Mouse (Mus musculus) kidney, postnatal 14 days (tissue): ENCODE results near the gene Rplp2.
A peak's percentile ranks its signal among the peaks of the same experiment; 100 is the strongest.

ENCODE experiments used
- DNase-seq: peaks from one replicate; pipeline ENCODE4 v3.0.0; 2022; ENCODE audit warnings: mixed read lengths

Rplp2 gene

DNA sequence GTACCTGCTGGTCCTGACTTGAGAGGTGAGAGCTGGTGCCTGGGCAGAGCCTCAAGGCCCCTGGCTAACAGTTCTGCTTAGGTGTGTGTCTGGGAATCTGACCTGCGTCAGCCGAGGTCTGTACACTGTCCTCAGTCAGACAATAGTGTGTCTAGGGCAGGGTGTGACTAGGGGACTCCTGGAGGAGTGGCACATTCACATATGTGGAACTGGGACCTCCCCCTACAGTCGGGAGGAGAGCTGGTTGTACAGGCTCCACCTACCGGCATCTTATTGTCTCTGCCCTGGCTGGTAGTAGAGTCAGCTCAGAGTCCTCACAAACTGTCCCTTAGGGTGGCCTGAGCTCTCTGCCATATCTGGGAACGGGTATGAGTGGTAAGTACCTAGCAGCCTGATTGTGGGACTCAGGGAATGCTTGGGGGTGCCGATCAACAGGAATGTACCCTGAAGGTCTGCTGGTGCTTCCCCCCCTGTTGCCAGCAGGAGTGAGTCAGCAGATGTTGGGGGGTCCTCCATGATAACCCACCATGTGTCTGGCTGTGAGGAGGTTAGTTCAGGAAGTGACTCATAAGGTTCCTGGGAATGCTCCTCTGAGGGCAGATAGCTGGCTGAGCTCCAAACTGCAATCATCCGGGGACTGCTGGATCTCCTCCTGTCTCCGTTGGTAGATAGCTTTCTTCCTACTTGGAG, 21.5 kb downstream of the Rplp2 start:
- DNase-seq, result peak; percentile 82

DNA sequence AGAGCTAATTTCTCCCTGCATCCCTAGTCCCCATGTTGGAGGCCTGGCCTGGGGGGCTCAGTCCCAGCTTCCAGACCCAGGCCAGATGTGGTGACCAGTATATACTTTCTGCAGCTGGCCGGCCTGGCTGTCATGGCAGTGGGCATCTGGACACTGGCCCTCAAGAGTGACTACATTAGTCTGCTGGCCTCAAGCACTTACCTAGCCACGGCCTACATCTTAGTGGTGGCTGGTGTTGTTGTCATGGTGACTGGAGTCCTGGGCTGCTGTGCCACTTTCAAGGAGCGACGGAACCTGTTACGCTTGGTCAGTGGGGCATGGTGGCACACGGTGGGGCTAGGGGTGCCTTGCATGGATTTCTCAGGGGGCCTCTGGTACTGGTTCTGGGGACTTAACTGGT, 22.2 kb downstream of the Rplp2 start:
- DNase-seq, result no peak

DNA sequence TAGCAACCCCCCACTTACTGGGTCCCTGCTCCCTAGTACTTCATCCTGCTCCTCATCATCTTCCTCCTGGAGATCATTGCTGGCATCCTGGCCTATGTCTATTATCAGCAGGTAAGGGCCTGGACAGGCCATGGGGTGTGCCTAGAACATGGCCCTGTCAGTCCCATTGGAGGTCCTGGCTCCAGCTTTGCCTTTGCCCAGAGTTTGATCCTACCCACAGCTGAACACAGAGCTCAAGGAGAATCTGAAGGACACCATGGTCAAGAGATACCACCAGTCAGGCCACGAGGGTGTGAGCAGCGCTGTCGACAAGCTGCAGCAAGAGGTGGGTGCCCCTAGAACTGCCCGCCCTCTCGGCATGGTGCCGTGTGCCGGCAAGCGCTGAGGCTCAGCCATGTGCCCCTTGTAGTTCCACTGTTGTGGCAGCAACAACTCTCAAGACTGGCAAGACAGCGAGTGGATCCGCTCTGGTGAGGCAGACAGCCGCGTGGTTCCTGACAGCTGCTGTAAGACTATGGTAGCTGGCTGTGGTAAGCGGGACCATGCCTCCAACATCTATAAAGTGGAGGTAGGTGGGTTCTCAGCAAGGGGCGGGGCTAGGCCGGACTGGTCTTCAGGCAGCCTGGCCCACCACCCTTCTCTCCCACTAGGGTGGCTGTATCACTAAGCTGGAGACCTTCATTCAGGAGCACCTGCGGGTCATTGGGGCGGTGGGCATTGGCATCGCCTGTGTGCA, 22.9 kb downstream of the Rplp2 start:
- DNase-seq, result no peak

DNA sequence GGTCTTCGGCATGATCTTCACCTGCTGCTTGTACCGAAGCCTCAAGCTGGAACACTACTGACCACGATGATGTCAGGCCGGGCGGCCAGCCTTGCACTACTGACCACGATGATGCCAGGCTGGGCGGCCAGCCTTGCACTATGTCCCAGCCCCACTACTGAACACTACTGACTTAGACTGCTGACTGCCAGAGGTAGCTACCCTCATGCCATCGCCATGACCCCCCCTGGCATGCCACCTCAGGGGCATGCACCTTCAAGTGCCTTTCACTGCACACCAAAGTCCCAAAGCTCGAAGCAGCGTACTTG, 23.4 kb downstream of the Rplp2 start:
- no peak for DNase-seq

DNA sequence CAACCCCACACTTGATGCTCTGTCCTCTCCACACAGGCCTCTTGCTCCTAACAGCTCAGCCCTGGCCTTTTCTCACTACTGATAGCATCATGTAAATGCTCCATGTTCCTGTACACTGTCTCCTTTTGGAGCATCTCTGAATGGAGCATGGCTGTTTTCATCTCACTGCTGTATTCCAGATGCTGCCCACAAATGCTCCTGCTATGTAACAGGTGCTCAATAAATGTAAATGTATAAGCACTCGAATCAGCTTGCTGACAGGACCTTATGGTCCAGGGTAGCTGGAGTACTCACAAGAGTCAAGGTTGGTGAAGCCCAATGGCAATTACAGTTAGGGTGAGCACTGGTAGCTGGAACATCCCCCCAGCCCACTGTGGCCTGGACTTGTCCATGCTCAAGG, 24.1 kb downstream of the Rplp2 start:
- no peak for DNase-seq

DNA sequence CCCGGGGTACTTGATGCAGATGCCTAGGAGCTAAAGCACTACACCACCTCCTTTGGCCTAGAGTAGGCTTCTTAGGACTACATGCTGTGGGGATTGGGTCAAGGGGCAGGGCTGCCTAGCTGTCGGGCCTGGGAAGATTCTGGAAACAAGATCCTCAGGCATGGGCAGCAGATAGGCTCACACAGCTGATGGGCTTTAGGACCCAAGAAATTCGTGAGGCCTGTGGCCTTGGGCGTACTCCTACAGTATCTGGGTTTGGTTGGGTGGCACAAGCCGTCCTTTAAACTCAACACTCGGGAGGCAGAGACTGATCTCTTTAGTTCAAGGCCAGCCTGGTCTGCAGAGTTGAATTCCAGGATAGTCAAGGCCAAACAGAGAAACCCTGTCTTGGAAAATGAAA, 25.1 kb downstream of the Rplp2 start:
- no peak for DNase-seq

DNA sequence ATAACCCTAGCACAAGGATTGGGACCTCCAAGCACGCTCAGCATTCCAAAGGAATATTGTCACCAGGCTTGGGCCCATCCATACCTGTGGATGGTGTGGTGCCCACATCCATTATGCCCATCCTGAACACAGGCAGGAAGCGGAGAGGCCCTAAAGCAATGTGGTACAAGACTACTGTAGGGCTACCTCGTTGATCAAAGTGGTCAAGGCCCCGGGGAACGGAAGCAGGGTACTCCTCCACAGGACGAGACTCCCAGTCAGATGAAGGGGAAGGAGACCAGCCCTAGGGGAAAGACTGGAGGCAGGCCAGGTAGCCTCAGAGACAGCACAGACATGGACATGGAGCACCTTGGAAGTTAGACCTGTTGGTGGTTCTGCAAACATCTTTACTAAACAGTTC, 25.6 kb downstream of the Rplp2 start:
- no peak for DNase-seq

DNA sequence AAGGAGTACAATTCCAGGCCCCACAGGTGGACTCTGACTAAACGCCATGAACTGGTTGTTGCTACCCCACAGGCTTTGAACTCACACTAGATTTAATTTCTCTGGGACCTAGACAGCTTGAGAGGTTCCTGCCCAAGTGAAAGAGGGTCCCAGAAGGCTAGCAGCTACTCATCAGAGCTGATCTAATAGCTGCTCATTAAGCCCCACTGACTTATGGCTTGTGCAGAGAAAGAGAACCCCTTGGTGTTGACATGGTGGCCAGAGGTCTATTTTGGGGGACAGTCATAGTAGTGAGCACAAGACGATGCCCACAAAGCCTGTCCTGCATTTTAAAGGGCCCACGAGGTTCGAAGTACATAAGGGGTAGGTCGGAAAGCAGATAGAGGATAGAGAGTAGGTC, 27.0 kb downstream of the Rplp2 start:
- no peak for DNase-seq

DNA sequence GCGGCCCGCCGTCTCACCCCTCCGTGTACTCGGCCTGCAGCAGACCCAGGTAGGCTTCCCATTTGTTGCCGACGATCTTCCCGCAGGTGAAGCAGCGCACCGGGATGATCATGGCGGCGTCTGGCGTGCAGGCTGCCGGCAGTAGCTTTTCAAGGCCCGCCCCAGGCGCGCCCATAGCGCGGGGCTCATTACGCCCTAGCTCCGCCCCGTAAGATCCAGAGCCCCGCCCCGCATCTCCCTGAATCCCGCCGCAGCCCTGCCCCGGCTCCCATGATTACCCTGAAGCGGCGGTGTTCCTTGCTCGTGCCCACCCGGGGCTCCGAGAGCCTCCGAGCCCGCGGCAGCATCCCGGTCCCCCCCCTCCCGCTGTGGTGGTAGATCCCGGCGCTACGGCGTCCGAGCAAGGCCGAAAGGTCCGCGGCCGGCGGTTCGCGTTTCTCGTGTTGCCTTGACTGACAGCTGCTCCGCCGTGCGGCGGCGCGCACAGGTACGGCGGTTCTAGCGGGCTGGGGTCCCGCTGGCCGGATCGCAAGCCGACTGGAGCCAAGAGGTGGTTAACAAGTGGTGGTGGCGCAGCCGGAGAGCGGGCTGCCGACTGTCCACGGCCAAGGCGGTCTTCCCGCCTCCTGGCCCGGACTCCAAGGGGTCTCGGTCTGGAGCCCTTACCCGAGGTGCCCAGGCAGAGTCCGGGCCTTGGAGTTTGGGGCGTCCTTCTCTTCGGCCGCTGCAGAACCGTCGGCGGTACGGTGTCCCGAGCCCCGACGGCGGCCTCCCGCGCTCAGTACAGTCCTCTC, 28.0 kb downstream of the Rplp2 start, which contains the start of the genes Polr2l and Tspan4:
Polr2l (minus strand) TSS at position 122 of the 794 bp plus-strand sequence.
Tspan4 (plus strand) TSS at position 230 of the 794 bp plus-strand sequence.
- DNase-seq, result peak; percentile 91

DNA sequence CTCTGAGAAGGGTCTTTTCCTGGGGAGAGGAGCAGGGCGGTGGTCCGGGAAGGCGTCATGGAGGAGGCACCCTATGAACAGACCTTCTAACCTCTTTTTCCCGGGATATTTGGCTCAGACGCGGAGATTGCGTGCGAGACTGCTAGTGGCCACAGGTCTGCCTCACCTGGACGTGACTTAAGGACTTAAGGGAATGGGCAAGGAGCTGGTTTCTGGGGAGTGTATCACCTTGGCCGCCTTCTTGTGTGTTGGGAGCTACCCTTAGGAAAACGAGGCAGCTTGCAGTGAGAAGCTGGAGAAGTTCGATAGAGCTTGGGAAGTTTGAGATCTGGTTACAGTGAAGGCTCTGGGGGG, 28.6 kb downstream of the Rplp2 start:
- DNase-seq, result no peak

DNA sequence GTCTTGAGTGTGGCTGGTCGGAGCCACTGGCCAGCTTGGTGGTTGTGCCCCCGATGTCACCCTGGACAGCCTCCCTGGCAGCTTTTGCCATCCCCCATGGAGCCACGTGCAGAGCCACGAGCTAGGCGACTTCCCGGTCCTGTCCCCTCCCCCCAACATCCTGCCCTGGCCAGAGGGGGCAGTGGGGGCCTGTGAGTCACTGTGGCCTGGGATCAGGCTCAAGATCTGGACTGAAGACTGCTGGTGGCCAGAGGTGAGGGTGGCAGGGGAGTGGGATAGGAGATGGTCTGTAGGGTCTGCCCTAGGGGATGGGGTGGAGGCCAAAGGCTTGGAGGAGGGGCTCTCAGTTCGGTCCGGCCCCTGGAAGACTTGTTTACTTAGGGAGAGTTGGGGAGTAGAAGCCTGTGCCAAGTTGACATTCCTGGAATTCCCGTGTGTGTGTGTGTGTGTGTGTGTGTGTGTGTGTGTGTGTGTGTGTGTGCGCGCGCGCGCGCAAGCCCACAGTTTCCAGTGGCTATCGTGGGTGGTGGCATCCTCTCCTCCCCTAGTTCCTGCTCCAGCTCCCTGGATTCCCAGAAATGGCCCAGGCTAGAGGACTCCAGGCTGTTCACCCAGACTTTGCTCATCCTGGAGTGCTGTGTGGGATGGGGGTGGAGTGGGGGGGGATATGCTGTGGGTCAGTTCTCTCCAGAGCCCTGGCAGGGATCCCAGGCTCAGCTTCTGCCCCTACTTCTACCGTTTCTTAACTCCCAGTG, 29.2 kb downstream of the Rplp2 start:
- peak; percentile 94 for DNase-seq

DNA sequence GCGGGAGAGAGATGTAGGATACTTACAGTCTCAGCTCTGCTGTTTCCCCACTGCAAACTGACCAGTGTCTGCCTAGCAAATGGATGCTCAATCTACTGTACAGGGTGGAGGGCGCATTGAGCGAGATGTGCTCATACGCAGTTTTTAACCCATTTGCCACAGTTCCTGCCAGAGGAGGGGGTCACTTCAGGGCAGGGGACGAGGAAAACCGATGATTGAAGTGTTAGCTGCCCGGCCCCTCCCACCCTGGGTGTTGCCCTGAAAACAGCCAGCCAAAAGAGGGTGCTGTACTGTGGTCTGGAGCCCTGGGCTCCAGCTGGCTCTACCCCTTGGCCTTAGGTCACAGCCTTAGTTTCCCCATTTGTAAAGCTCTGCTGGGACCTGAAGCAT, 29.8 kb downstream of the Rplp2 start:
- DNase-seq, result no peak

DNA sequence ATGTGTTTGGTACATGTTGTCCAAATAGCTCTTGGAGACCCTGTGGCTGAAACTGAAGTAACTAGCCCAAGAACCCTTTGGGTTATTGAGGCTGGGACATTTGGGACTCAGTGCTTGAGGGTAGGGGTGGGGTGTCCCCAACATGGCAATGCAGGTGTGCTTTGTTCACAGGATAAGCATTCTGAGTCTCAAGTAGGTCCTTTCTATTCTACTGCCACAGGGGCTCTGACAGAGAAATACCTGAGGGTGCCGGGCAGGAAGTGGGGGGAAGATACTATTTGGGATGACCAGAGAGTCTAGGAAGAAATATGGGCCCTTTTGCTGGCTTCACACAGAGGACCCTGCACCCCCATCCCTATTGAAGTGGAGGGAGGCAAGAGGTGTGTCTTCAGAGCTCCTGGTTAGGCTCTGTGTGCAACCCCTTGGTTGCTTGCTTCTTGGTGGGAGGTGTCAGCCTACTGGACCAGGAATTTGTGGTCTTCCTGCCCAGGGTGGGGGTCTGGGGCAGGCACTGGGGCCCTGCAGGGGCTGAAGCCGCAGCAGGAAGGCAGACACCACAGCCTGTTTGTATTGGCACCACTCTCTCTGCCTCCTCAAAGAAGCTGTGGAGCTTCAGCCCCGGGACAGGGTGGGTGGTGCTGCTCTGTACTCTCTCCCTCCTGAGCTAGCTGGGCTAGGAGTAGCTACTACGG, 30.6 kb downstream of the Rplp2 start:
- no peak for DNase-seq

DNA sequence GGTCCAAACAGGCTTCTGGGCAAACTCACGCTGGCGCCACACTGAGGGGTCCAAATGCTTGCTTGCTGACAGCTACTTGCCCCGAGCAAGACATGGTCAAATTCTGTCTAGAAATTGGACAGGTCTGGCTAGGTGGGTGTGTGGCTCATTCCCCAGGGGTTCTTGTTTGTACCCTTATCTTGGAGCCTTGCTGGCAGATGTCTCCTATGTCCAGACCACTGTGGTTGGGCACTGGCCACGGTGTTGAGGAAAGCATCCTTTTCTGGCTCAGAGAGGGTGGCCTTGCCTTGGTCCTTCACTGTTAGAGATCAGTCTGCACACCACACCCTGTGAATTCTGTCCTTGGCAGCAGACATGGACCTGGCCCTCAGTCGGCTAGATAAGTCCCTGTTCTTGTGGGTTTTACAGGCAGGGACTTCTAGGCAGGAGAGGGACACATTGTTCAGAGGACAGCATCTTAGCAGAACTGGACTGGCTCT, 31.1 kb downstream of the Rplp2 start:
- DNase-seq, result no peak

DNA sequence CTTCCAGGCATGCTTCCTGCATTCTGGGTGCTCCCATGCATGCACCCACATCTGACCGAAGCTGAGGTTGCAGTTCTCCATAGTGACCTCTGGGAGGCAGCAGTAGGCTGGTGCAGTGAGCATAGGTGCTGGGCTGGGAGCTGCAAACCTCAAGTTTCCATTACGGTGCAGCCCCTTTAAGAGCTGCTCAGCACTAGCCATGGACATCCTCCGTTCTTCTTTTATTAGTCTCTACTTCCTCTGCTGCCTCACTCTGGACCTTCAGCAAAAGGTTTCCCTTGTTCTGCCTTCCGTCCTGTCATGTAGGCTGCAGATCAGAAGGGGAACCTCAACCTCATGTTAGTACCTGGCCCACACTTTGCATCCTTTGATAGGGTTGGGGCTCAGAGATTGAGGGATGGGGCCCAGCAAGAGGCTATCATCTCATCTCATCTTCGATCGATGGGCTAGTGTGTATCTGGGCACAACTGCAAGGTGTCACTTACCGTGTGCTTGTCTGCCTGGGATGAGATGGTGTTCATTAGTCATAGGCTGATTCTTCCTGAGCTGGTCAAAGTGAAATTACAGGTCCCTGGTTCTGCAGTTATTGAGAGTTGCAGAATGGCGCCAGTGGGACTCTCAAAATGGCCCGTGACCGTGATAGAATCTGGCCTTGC, 33.8 kb downstream of the Rplp2 start:
- peak; percentile 83 for DNase-seq

DNA sequence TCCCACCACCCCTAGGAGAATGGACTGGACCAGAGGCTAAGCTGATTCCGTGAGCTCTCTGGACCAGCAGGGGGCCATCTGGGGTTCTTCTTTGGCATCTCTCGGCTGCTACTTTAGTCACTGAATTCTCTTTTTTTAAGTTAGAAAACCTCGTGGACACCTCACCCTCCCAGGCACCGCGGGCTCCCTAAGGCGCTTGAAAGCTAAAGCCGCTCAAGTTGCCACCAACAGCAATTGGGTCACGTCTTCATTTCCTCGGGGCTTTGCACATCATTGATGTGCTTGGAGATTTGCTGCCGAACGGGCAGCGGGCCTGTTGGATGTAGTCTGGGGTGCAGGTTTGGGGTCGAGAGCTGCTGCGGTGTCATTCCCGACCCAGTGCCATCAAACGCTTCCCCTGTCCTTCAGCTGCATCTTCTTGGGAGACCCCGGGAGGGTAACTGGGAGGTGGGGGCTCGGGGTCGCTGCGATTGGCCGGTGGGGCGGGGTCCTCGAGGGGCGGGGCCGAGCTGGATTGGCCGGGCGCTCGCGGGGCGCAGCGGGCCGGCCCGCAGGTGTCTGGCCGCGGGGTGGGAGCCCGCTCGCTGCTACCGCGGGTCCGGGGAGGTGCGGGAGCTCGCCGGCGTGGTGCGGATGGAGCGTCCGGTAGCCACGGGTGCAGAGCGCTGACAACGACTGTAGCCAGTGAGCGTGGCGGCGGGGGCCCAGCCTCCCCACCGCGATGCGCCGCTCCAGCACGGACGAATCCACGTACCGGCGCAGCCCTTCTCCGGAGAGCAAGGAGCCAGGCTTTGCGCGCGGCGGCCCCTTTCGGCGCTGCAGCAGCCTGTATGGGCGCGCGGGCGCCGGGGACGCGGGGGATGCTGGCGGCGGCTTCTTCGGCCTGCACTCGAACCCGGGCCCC, 34.6 kb downstream of the Rplp2 start:
- DNase-seq, result no peak

DNA sequence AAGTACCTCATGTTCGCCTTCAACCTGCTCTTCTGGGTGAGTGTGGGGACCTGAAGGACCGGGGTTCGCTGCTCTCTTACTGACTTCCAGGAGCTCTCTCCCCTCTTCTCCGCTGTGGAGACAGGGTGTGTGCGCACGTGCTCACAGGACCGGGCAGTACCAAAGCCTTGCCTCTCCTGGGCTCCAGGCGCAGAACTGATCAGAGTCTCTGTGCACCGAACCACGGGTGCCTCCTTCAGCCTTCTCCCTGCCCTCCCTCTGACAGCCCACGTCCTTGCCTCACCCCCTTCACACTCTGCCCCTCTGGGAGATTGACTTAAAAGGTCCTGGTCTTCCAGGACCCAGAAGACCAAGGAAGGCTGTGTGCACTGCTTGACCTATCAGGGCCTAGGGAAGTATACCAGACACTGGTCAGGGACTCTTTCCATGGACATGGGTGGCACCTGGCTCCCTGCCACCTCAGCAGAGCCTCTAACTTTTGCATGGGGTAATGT, 35.4 kb downstream of the Rplp2 start:
- no peak for DNase-seq

DNA sequence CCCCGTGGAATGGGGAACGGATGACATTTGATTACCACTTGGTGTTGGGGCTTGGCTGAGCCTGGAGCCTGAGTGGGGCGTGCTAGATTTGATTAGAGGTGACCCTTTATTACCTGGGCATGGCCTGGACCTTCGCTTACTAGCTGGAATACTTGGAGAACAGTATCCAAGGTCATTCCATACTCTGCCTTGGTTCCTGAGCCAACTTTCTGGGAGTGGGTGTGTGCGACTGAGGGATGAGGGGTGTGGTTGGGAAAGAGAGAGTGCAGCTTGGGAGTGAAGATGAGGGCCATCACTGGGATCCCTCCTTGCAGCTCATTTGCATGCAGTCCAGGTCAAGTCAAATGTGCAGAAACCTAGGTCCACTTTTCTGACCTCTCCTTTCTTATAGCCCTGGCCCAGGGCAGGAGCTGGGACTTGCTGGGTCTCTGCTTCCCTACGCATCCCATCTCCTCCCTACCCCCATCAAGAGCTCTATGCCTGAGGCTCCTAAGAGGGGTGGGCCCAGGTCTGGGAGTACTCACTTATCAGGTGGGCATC, 36.0 kb downstream of the Rplp2 start:
- DNase-seq, result no peak

DNA sequence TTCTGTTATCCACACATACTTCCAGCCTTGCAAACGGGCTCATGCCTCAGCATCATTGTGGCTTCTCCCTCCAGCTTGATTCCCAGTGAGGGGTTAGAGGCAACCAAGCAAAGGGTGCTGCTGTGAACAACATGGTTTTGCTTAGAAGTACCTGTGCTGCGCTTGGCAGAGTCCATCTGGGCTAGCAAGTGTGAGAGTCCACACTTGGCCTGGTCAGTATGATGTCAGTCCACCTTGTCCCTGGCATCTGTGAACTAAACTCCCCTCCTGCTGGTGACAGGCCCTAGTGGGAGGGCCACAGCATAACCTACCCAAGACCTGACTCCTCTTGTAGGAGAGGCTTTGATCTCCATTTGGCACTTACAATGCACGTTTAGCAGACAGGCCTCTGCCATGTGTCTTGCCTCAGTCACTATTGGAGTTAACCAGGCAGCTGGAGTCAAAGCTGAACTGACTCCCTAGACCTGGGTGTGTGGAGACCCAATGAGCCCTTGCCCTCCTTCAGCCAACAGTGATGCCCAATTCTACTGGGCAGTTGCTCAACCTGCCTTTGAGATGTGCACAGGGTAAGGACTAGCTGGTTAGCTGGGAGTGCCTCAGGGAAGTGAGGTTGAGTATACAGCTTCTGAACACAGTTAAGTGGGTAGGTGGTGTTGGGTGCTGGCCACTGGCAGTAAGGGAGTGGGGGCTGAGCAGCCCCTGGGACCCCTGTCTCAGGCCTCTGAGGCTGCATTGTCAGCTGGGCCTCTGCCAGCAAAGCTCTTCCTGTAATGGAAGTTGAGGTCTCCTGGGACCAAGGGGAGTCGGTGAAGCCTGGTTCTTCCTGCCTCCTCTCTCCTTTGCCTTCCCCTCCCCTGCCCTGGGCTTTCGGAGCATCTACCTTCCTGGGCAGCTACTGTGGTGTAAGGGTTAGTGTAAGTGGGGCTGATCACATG, 37.3 kb downstream of the Rplp2 start:
- no peak for DNase-seq
